ENCODE assay signal across 9 mouse cellular contexts in genomic region chr7:136010013-136010412, GRCm38 (mm10).
DNase-seq lines count a peak whose midpoint lies in the region; ATAC-seq lines count a peak whose summit lies in the region.
"Had no signal": no experiment of that assay in that cellular context is flagged by ENCODE, and none has a peak within 500 bp of the region (broad histone marks: within the 10 kb centered on the region; RNA-seq: fewer than 3 reads in every experiment).

No protein-coding gene starts in this region.

- DNase-seq in midbrain, embryonic 14.5 days: peak; percentile 35
- DNase-seq in c-Kit-positive CD71-negative TER-119-negative erythroid progenitor cells, embryonic 14.5 days (ENCODE audit: low read depth): peak; percentile 23
- peak; percentile 6 for DNase-seq in induced T-regulatory cell, adult 2 months (ENCODE audit: low read depth)
- peak; percentile 59 for DNase-seq in limb, embryonic 10.5 days (ENCODE audit: low spot score)
- DNase-seq in right cerebral cortex, postnatal 25 days: peak; percentile 54
- no peak for DNase-seq in adipocyte (ENCODE audit: low spot score)

- WGBS in midbrain, embryonic 14.5 days: 66% methylated on average over 7 of the region's 7 CpGs
- WGBS in midbrain, embryonic 16.5 days: 65% methylated on average over 7 of the region's 7 CpGs
- 50% methylated on average over 7 of the region's 7 CpGs for WGBS in forebrain, embryonic 16.5 days
- 54% methylated on average over 7 of the region's 7 CpGs for WGBS in limb, embryonic 10.5 days

- no peaks in the 10 kb centered on the region for H3K9me3 ChIP-seq in midbrain, embryonic 14.5 days (ENCODE audit: control insufficient read depth, low read length)
- no peaks in the 10 kb centered on the region for H3K9me3 ChIP-seq in midbrain, embryonic 16.5 days (replicated peaks; ENCODE audit: control insufficient read depth, low read length, poor library complexity, severe bottlenecking)
- H3K9me3 ChIP-seq in forebrain, embryonic 16.5 days (ENCODE audit: control insufficient read depth, low read length): no peaks in the 10 kb centered on the region
- no peaks in the 10 kb centered on the region for H3K9me3 ChIP-seq in limb, embryonic 10.5 days (replicated peaks)

- H3K36me3 ChIP-seq in midbrain, embryonic 14.5 days (ENCODE audit: control insufficient read depth, insufficient read depth, low read length): no peaks in the 10 kb centered on the region
- H3K36me3 ChIP-seq in midbrain, embryonic 16.5 days (ENCODE audit: control insufficient read depth, insufficient read depth, low read length): no peaks in the 10 kb centered on the region
- no peaks in the 10 kb centered on the region for H3K36me3 ChIP-seq in forebrain, embryonic 16.5 days (ENCODE audit: control insufficient read depth, insufficient read depth)
- H3K36me3 ChIP-seq in limb, embryonic 10.5 days: no peaks in the 10 kb centered on the region

- no peak for ATAC-seq in midbrain, embryonic 14.5 days (ENCODE audit: low FRiP score, low TSS enrichment)
- ATAC-seq in midbrain, embryonic 16.5 days: no peak
- ATAC-seq in forebrain, embryonic 16.5 days: peak; percentile 50; the same call in 1 of the 2 replicates

- no peak overlapping the region for H3K9ac ChIP-seq in midbrain, embryonic 14.5 days (replicated peaks; ENCODE audit: low read length)
- H3K9ac ChIP-seq in midbrain, embryonic 16.5 days (ENCODE audit: low read depth, low read length): no peak overlapping the region
- no peak overlapping the region for H3K9ac ChIP-seq in forebrain, embryonic 16.5 days (replicated peaks; ENCODE audit: low read depth, low read length)

- no peak overlapping the region for H3K27ac ChIP-seq in midbrain, embryonic 14.5 days (replicated peaks; ENCODE audit: low read depth, low read length)
- H3K27ac ChIP-seq in midbrain, embryonic 16.5 days (ENCODE audit: low read length): no peak overlapping the region
- no peak overlapping the region for H3K27ac ChIP-seq in forebrain, embryonic 16.5 days (ENCODE audit: low read length)
- H3K27ac ChIP-seq in limb, embryonic 10.5 days: no peak overlapping the region

- H3K27me3 ChIP-seq in midbrain, embryonic 14.5 days (ENCODE audit: control insufficient read depth, insufficient read depth, low read length): no peaks in the 10 kb centered on the region
- no peaks in the 10 kb centered on the region for H3K27me3 ChIP-seq in midbrain, embryonic 16.5 days (ENCODE audit: control insufficient read depth, insufficient read depth, low read depth, low read length)
- peaks cover 6% of the 10 kb centered on the region; the same call in 1 of the 2 replicates for H3K27me3 ChIP-seq in forebrain, embryonic 16.5 days (replicated peaks; ENCODE audit: control insufficient read depth, insufficient read depth, low read length)
- peaks cover 65% of the 10 kb centered on the region for H3K27me3 ChIP-seq in limb, embryonic 10.5 days (ENCODE audit: low read depth, poor library complexity, severe bottlenecking)

- no peaks in the 10 kb centered on the region for H3K4me1 ChIP-seq in midbrain, embryonic 14.5 days (ENCODE audit: control insufficient read depth, insufficient read depth, low read length)
- peaks cover 7% of the 10 kb centered on the region; the same call in 1 of the 2 replicates for H3K4me1 ChIP-seq in midbrain, embryonic 16.5 days (ENCODE audit: control insufficient read depth, insufficient read depth, low read length)
- peaks cover 12% of the 10 kb centered on the region for H3K4me1 ChIP-seq in forebrain, embryonic 16.5 days (replicated peaks; ENCODE audit: control insufficient read depth, insufficient read depth, low read length)
- peaks cover 22% of the 10 kb centered on the region for H3K4me1 ChIP-seq in limb, embryonic 10.5 days
- H3K4me1 ChIP-seq: megakaryocyte, embryonic 14.5 days had no signal

- H3K4me2 ChIP-seq in midbrain, embryonic 14.5 days (ENCODE audit: low read length): no peak overlapping the region
- no peak overlapping the region for H3K4me2 ChIP-seq in midbrain, embryonic 16.5 days (ENCODE audit: low read length)
- H3K4me2 ChIP-seq in forebrain, embryonic 16.5 days (ENCODE audit: low read length): no peak overlapping the region

- no peak overlapping the region for H3K4me3 ChIP-seq in midbrain, embryonic 14.5 days (replicated peaks; ENCODE audit: low read depth, low read length)
- no peak overlapping the region for H3K4me3 ChIP-seq in midbrain, embryonic 16.5 days (ENCODE audit: low read depth, low read length)
- no peak overlapping the region for H3K4me3 ChIP-seq in forebrain, embryonic 16.5 days (replicated peaks; ENCODE audit: low read length)
- H3K4me3 ChIP-seq in limb, embryonic 10.5 days: no peak overlapping the region
